Mouse (Mus musculus) liver, embryonic 16.5 days (tissue): ENCODE results near the gene Gde1. TPM values are rescaled to one million over a fixed set of nuclear protein-coding genes. Genes with fewer than 3 reads are reported as not detected.

ENCODE experiments used
- ATAC-seq: fragments of 200-750 bp; cut with Nextera tagmentation; 2 replicates; pipeline ENCODE4 v1.8.0; 2017; ENCODE audit warnings: low read depth, mild to moderate bottlenecking, moderate number of reproducible peaks, moderate library complexity
- H3K27ac ChIP-seq: fragments of 300-500 bp; sonication (generic); 2 replicates; pipeline ENCODE4 v1.5.1; 2014; ENCODE audit warnings: mild to moderate bottlenecking, low read length
- H3K27me3 ChIP-seq: fragments of 300-500 bp; sonication (generic); 2 replicates; pipeline ENCODE4 v1.6.1; 2014; ENCODE audit warnings: low read depth, low read length, mixed read lengths; ENCODE audit not compliant: control insufficient read depth, insufficient read depth
- H3K36me3 ChIP-seq: fragments of 300-500 bp; sonication (generic); 2 replicates; pipeline ENCODE4 v1.6.1; 2014; ENCODE audit warnings: mild to moderate bottlenecking; ENCODE audit not compliant: control insufficient read depth, insufficient read depth
- H3K4me1 ChIP-seq: fragments of 300-500 bp; sonication (generic); 2 replicates; pipeline ENCODE4 v1.6.1; 2014; ENCODE audit warnings: low read depth, low read length, mixed read lengths; ENCODE audit not compliant: control insufficient read depth
- H3K4me2 ChIP-seq: fragments of 300-500 bp; sonication (generic); 2 replicates; pipeline ENCODE4 v1.6.1; 2014; ENCODE audit warnings: low read depth, low read length, mixed read lengths
- H3K4me3 ChIP-seq: fragments of 300-500 bp; sonication (generic); 2 replicates; pipeline ENCODE4 v1.5.1; 2014; ENCODE audit warnings: low read depth, mild to moderate bottlenecking, low read length
- H3K9ac ChIP-seq: fragments of 300-500 bp; sonication (generic); 2 replicates; pipeline ENCODE4 v1.6.1; 2014; ENCODE audit warnings: low read depth, low read length
- H3K9me3 ChIP-seq: fragments of 300-500 bp; sonication (generic); replicated peaks from 2 replicates; pipeline ENCODE4 v1.6.1; 2016; ENCODE audit warnings: low read length; ENCODE audit not compliant: control insufficient read depth
- WGBS: fragments of 180-500 bp; shearing (Covaris S2); extraction: QIAGEN DNeasy Blood & Tissue Kit; methylation state at CpG from one replicate; pipeline ENCODE4 v1.1.7; 2014; ENCODE audit not compliant: insufficient replicate concordance; 5-methylcytosine and 5-hydroxymethylcytosine counted together
- polyA plus RNA-seq: library from polyadenylated mRNA; unstranded; fragments of >200 nt; fragmentation: Nextera tagmentation; extraction: Ambion mirVana; gene quantifications from 2 replicates; pipeline ENCODE4 v1.2.1, GENCODE M21; 2015

The Gde1 gene
- polyA plus RNA-seq, result 35.9 and 37.9 TPM in 2 replicates

- peak within 1 kb of the TSS; percentile 87 for H3K4me3 ChIP-seq
- peak within 1 kb of the TSS; percentile 86 for H3K9ac ChIP-seq
- WGBS, result under 1% methylated on average over 66 of the region's 66 CpGs
- no peaks in the 10 kb centered on the region for H3K27me3 ChIP-seq
- no peaks in the 10 kb centered on the region for H3K9me3 ChIP-seq
- H3K4me2 ChIP-seq, result peak within 1 kb of the TSS; percentile 77
- peaks cover 25% of the 10 kb centered on the region for H3K4me1 ChIP-seq
- peak within 1 kb of the TSS; percentile 73 for H3K27ac ChIP-seq
- ATAC-seq, result peak; percentile 90
- H3K36me3 ChIP-seq, result no peaks in the 10 kb centered on the region
These were observed at the start of gene Gde1 for GRCm38 (mm10) chr7:118705101-118705961. Gde1 (minus strand) TSS chr7:118705778.

GRCm38 (mm10) chr7:118751625-118752024, 46.0 kb upstream of the Gde1 start:
- peak; percentile 77 for ATAC-seq
- Histone ChIP-seq H3K36me3 (peaks cover 19% of the 10 kb centered on the region), H3K4me3 (no peak overlapping the region), H3K4me1 (peaks cover 24% of the 10 kb centered on the region), H3K9ac (no peak overlapping the region), H3K27me3 (no peaks in the 10 kb centered on the region), H3K9me3 (no peaks in the 10 kb centered on the region), H3K27ac (peak overlapping the region; percentile 18), H3K4me2 (no peak overlapping the region)
- 43% methylated on average over 7 of the region's 7 CpGs for WGBS

GRCm38 (mm10) chr7:118749706-118750105, 44.1 kb upstream of the Gde1 start:
- Histone ChIP-seq H3K36me3 (peaks cover 17% of the 10 kb centered on the region), H3K9ac (no peak overlapping the region), H3K4me3 (no peak overlapping the region), H3K27me3 (no peaks in the 10 kb centered on the region), H3K27ac (no peak overlapping the region), H3K9me3 (no peaks in the 10 kb centered on the region), H3K4me1 (peaks cover 14% of the 10 kb centered on the region), H3K4me2 (no peak overlapping the region)
- WGBS, result 71% methylated on average over 8 of the region's 8 CpGs
- ATAC-seq, result no peak

DNA sequence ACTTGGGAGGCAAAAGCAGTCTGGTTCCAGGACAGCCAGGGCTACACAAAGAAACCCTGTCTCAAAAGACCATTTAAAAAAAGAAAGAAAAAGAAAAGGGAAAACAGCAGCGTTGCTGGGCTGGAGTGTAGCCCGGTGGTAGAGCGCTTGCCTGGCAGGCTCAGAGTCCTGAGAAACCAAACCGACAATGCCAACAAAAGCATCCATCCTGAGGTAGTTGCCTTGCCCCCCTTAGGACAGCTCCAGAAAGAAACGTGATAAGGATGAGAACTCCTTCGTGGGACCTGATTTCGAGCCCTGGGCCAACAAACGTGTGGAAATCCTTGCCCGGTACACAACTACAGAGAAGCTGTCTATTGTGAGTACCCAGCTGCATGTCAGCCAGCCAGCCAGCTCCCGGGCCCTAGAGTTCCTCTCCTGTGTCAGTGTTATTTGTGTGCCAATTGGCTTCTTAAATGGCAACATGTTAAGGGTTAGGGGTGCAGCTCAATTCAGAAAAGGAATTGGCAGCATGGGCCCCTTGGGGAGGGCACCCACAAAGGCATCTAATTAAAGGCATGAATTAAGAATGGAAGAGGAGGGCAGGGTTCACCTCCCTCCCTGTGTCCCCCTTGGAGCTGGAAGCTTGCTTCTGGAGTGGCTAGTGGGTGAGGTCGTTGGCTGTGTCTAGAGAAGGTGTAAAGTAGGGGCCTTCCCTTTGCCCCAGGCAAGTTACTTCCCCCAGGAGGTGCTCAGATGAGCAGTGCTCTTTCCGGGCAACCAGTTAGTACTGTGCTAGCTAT, 42.5 kb upstream of the Gde1 start:
- Histone ChIP-seq H3K9ac (no peak overlapping the region), H3K36me3 (peaks cover 7% of the 10 kb centered on the region), H3K27ac (no peak overlapping the region), H3K4me3 (no peak overlapping the region), H3K27me3 (no peaks in the 10 kb centered on the region), H3K9me3 (no peaks in the 10 kb centered on the region), H3K4me2 (no peak overlapping the region), H3K4me1 (peaks cover 14% of the 10 kb centered on the region)
- WGBS, result 80% methylated on average over 12 of the region's 12 CpGs
- no peak for ATAC-seq

DNA sequence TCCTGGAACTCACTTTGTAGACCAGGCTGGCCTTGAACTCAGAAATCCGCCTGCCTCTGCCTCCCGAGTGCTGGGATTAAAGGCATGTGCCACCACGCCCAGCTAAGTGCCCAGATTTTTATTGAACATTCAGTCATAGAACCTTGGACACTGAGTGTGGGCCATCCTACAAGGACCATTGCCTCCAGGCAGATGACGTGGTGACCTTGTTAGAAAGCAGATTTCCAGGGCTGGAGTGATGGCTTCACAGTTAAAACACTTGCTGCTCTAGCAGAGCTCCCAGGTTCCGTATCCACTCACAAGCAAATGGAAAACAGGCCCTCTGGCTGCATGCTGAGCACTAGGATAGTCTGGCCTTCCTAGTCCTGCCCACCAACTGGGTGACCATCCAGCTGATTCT, 39.2 kb upstream of the Gde1 start:
- no peak for ATAC-seq

GRCm38 (mm10) chr7:118742278-118742677, 36.7 kb upstream of the Gde1 start:
- no peak overlapping the region; the same call in 1 of the 2 replicates for H3K27ac ChIP-seq
- H3K4me1 ChIP-seq, result peaks cover 23% of the 10 kb centered on the region
- no peak for ATAC-seq
- no peak overlapping the region for H3K4me2 ChIP-seq
- no peaks in the 10 kb centered on the region for H3K9me3 ChIP-seq
- H3K36me3 ChIP-seq, result peaks cover 4% of the 10 kb centered on the region; the same call in 1 of the 2 replicates
- H3K27me3 ChIP-seq, result no peaks in the 10 kb centered on the region
- H3K4me3 ChIP-seq, result no peak overlapping the region
- 47% methylated on average over 6 of the region's 6 CpGs for WGBS
- no peak overlapping the region for H3K9ac ChIP-seq

More for the DNA sequence above, 39.2 kb upstream of the Gde1 start:
- Histone ChIP-seq H3K27ac (no peak overlapping the region), H3K4me2 (no peak overlapping the region), H3K27me3 (no peaks in the 10 kb centered on the region), H3K4me3 (no peak overlapping the region), H3K36me3 (peaks cover 4% of the 10 kb centered on the region; the same call in 1 of the 2 replicates), H3K9me3 (no peaks in the 10 kb centered on the region), H3K4me1 (peaks cover 21% of the 10 kb centered on the region), H3K9ac (no peak overlapping the region)
- WGBS, result 87% methylated on average over 5 of the region's 5 CpGs

DNA sequence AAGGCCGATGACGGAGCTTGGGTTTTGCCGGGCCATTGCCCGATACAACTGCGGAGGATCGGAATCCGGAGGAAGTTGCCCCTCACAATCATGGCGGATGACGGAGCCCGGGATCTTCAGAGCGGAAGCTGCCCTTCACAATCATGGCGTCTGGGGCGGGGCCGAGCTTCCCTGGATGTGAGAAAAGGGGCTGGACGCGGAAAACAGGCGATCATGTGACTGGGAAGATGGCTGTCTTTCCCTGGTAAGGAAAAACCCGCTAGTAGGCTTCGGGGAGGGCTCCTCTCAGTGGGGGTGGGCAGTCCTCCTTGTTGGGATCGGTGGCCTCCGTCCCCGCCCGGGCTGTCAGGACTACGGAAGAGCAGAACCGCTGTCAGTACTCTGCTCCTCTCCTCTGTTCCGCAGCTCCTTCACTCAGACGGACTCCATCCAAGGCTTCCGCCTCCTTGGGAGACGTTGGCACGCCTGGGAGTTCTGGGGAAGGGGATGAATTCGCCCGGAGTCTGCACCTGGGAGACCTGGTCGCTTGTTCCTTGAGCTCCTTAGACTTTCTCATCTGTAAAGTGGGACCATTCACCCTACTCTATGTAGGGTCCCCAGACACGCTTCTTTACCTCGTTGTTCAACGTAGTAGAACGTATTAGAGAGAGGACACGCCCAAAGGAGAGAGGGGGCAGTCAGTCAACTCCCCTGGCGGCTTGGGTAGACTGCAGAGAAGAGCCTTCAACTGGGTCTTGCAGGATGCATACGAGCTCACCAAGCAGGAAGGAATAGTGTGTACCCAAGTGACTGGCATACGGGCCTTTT, 35.2 kb upstream of the Gde1 start:
- ATAC-seq, result peak; percentile 96
- Histone ChIP-seq H3K9ac (peak overlapping the region; percentile 76), H3K4me1 (peaks cover 23% of the 10 kb centered on the region), H3K4me3 (peak overlapping the region; percentile 87), H3K4me2 (peak overlapping the region; percentile 77), H3K27ac (peak overlapping the region; percentile 80), H3K36me3 (no peaks in the 10 kb centered on the region), H3K27me3 (no peaks in the 10 kb centered on the region), H3K9me3 (no peaks in the 10 kb centered on the region)
- 2% methylated on average over 41 of the region's 41 CpGs for WGBS

DNA sequence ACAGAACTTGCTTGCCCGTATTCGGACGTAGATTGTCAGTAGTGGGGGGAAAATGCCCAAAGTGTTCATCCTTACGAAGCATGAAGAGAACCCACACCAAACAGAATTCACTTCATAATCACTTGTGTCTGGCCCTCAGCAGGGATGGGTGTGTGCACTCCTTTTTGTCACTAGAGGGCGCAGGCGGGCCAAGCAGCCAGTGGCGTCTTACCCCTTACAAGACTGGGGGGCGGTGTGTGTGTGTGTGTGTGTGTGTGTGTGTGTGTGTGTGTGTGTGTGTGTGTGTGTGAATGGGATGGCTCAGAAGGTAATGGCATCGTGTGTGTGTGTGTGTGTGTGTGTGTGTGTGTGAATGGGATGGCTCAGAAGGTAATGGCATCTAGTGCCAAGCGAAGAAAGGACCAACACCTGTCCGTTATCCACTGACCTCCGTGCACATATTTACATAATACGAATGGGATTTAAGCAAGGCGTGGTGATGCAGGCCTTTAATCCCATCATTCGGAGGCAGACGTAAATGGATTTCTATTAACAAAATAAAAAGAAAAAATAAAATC, 34.5 kb upstream of the Gde1 start, which contains the start of gene Vps35l:
Gene Vps35l (plus strand): TSS at position 252 of the 557 bp plus-strand sequence.
- H3K4me2 ChIP-seq, result peak within 1 kb of the TSS; percentile 77
- WGBS, result 2% methylated on average over 15 of the region's 16 CpGs
- H3K27me3 ChIP-seq, result no peaks in the 10 kb centered on the region
- peak within 1 kb of the TSS; percentile 87 for H3K4me3 ChIP-seq
- peaks cover 23% of the 10 kb centered on the region for H3K4me1 ChIP-seq
- H3K9ac ChIP-seq, result peak within 1 kb of the TSS; percentile 76
- peak; percentile 81 for ATAC-seq
- no peaks in the 10 kb centered on the region for H3K36me3 ChIP-seq
- peak within 1 kb of the TSS; percentile 80 for H3K27ac ChIP-seq
- H3K9me3 ChIP-seq, result no peaks in the 10 kb centered on the region
